Mouse (Mus musculus) embryonic fibroblast, embryonic 13.5 days (primary cell): Measurements from ENCODE around the gene Wfdc18. TPM values are rescaled to one million over a fixed set of nuclear protein-coding genes. Genes with fewer than 3 reads are reported as not detected.
A peak's percentile ranks its signal among the peaks of the same experiment; 100 is the strongest.

Experiments used
- H3K27ac ChIP-seq: 2 replicates; pipeline ENCODE4 v1.5.1; 2012; ENCODE audit warnings: low read length, control low read depth, inconsistent platforms; ENCODE audit not compliant: insufficient read depth
- H3K4me1 ChIP-seq: 2 replicates; pipeline ENCODE4 v1.6.1; 2011; ENCODE audit warnings: low read length; ENCODE audit not compliant: control insufficient read depth, insufficient read depth
- H3K4me3 ChIP-seq: 2 replicates; pipeline ENCODE4 v1.5.1; 2011; ENCODE audit warnings: mild to moderate bottlenecking, control low read depth, low read length; ENCODE audit not compliant: insufficient read depth
- CTCF ChIP-seq: IDR thresholded peaks from 2 replicates; pipeline ENCODE4 v1.5.1; 2011; ENCODE audit warnings: mild to moderate bottlenecking, control low read depth, low read length, moderate library complexity, borderline replicate concordance; ENCODE audit not compliant: insufficient read depth
- POLR2A ChIP-seq: IDR thresholded peaks from 2 replicates; pipeline ENCODE4 v1.6.1; 2011; ENCODE audit warnings: low read depth, mild to moderate bottlenecking, control low read depth, low read length, moderate library complexity
- polyA plus RNA-seq: library from polyadenylated mRNA; stranded (reverse); fragments of >200 nt; gene quantifications from 2 replicates; pipeline ENCODE4 v1.2.4, GENCODE M21; 2011; ENCODE audit warnings: low read depth; ENCODE audit not compliant: missing spikeins, insufficient read length

Wfdc18 gene
- polyA plus RNA-seq = not detected in 2 replicates

- Histone ChIP-seq H3K27ac (no peak within 1 kb of the TSS), H3K4me1 (no peaks in the 10 kb centered on the region), H3K4me3 (no peak within 1 kb of the TSS)
- no peak for TF ChIP-seq CTCF
- no peak for TF ChIP-seq POLR2A
These were observed at the start of gene Wfdc18 for GRCm38 (mm10) chr11:83708715-83709114. Wfdc18 (plus strand) TSS chr11:83709015.

DNA sequence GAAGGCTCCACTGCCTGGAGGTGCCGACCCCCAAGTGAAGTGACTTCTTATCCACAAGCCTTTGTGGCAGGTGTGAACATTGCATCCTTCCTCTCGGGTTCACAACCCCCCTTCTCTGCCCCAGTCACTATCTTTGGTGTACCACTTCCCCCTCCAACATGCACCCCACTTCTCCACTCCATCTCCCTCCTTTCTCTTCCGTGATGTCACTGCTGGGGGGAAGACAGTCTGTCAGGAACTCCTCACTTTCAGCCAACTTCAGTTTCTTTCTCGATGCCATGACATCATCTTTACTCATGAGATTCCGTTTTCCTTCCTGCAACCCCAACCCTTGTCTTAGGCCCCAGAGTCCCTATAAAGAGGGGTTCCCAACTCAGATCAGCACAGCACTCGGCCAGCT is 46.6 kb upstream of the Wfdc18 start, which contains the start of gene Ccl4:
Gene Ccl4, plus strand, starts transcription at position 381 of the 400 bp plus-strand sequence.
- Histone ChIP-seq H3K4me1 (no peaks in the 10 kb centered on the region), H3K27ac (no peak within 1 kb of the TSS), H3K4me3 (no peak within 1 kb of the TSS)
- no peak for TF ChIP-seq POLR2A
- no peak for TF ChIP-seq CTCF

- H3K4me1 ChIP-seq = no peaks in the 10 kb centered on the region
- no peak overlapping the region for H3K4me3 ChIP-seq
- TF ChIP-seq CTCF (no peak), POLR2A (no peak)
- H3K27ac ChIP-seq = no peak overlapping the region
These were observed 45.3 kb upstream of the Wfdc18 start for GRCm38 (mm10) chr11:83663532-83663931.

GRCm38 (mm10) chr11:83671743-83672142 is 37.1 kb upstream of the Wfdc18 start:
- TF ChIP-seq POLR2A (no peak), CTCF (no peak)
- Histone ChIP-seq H3K4me1 (no peaks in the 10 kb centered on the region; the same call in 1 of the 2 replicates), H3K27ac (no peak overlapping the region), H3K4me3 (no peak overlapping the region)

GRCm38 (mm10) chr11:83675665-83676064 is 33.1 kb upstream of the Wfdc18 start:
- no peaks in the 10 kb centered on the region; the same call in 1 of the 2 replicates for H3K4me1 ChIP-seq
- TF ChIP-seq POLR2A (no peak), CTCF (no peak)
- H3K4me3 ChIP-seq = no peak overlapping the region
- no peak overlapping the region for H3K27ac ChIP-seq

GRCm38 (mm10) chr11:83689918-83690317 is 18.9 kb upstream of the Wfdc18 start:
- H3K4me1 ChIP-seq = peaks cover 6% of the 10 kb centered on the region; the same call in 1 of the 2 replicates
- H3K27ac ChIP-seq = peak overlapping the region; percentile 41; the same call in 1 of the 2 replicates
- TF ChIP-seq CTCF = no peak
- TF ChIP-seq POLR2A = no peak
- H3K4me3 ChIP-seq = no peak overlapping the region

GRCm38 (mm10) chr11:83692008-83692407 is 16.8 kb upstream of the Wfdc18 start:
- Histone ChIP-seq H3K4me3 (no peak overlapping the region), H3K4me1 (peaks cover 6% of the 10 kb centered on the region; the same call in 1 of the 2 replicates), H3K27ac (no peak overlapping the region)
- no peak for TF ChIP-seq CTCF
- TF ChIP-seq POLR2A = no peak

DNA sequence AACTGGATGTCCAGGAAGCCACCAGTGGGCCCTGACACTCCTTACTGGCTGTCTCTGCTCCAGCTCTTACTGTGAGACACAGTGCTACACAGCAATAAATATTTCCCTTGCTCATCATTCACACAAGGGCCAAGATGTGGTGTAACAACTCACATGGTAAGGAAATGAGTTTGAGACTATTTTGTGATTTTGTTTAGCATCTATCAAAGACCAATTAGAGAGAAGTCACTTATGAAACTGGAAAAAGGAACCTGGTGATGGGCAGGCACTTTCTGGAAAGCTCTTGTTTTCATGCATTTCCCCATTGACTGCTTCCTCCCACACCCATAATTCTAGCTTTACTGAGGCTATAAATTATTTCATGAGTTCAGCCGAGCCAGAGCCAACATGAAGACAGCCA is 5.1 kb upstream of the Wfdc18 start, which contains the start of gene Wfdc17:
Gene Wfdc17, plus strand, starts transcription at position 287 of the 400 bp plus-strand sequence.
- Histone ChIP-seq H3K4me3 (no peak within 1 kb of the TSS), H3K27ac (no peak within 1 kb of the TSS), H3K4me1 (no peaks in the 10 kb centered on the region)
- TF ChIP-seq POLR2A (no peak), CTCF (no peak)

GRCm38 (mm10) chr11:83709683-83710082 is 868 bp downstream of the Wfdc18 start:
- Histone ChIP-seq H3K27ac (no peak overlapping the region), H3K4me1 (no peaks in the 10 kb centered on the region), H3K4me3 (no peak overlapping the region)
- TF ChIP-seq POLR2A = no peak
- no peak for TF ChIP-seq CTCF

DNA sequence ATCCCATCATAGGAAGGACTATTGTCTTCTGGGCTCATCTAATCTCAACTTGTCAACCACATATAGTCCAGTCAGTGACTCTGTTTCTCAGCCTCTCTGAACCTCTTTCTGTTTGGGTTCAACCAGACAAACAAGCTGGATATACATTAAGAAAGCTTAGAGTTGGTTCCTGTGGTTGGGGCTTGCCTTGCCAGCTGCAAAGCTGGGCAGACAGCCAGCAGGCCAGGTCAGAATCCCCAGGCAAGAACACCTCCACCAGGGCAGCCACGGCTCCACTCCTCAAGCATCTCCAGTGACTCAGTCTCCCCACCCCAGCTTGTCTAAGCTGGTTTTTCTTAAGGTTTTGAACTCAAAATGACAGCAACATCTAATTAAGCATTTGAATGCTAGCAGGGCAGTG is 3.9 kb downstream of the Wfdc18 start:
- no peak overlapping the region for H3K27ac ChIP-seq
- no peak overlapping the region for H3K4me3 ChIP-seq
- TF ChIP-seq POLR2A = no peak
- TF ChIP-seq CTCF = no peak
- H3K4me1 ChIP-seq = no peaks in the 10 kb centered on the region

GRCm38 (mm10) chr11:83713925-83714324 is 5.1 kb downstream of the Wfdc18 start:
- TF ChIP-seq POLR2A = no peak
- TF ChIP-seq CTCF = no peak
- H3K4me3 ChIP-seq = no peak overlapping the region
- H3K4me1 ChIP-seq = no peaks in the 10 kb centered on the region
- no peak overlapping the region for H3K27ac ChIP-seq
